Mouse (Mus musculus) limb, embryonic 14.5 days (tissue): ENCODE results near the gene Cbfa2t2. TPM values are rescaled to one million over a fixed set of nuclear protein-coding genes. Genes with fewer than 3 reads are reported as not detected.
A peak's percentile ranks its signal among the peaks of the same experiment; 100 is the strongest.

Source experiments
- ATAC-seq: fragments of 200-750 bp; cut with Nextera tagmentation; 2 replicates; pipeline ENCODE4 v1.8.0; 2017; ENCODE audit warnings: low read depth, moderate number of reproducible peaks, moderate TSS enrichment; ENCODE audit not compliant: low FRiP score
- DNase-seq: peaks from one replicate; pipeline ENCODE4 v3.0.0-alpha.2; 2015; ENCODE audit warnings: low spot score
- H3K27ac ChIP-seq: fragments of 300-500 bp; sonication (generic); replicated peaks from 2 replicates; pipeline ENCODE4 v1.5.1; 2014; ENCODE audit warnings: low read depth, mild to moderate bottlenecking, low read length, moderate library complexity, mixed read lengths
- H3K27me3 ChIP-seq: fragments of 300-500 bp; sonication (generic); 2 replicates; pipeline ENCODE4 v1.6.1; 2014; ENCODE audit warnings: low read length, mixed read lengths; ENCODE audit not compliant: control insufficient read depth, insufficient read depth
- H3K36me3 ChIP-seq: fragments of 300-500 bp; sonication (generic); 2 replicates; pipeline ENCODE4 v1.6.1; 2014; ENCODE audit warnings: mild to moderate bottlenecking, low read length, moderate library complexity, mixed read lengths; ENCODE audit not compliant: control insufficient read depth, insufficient read depth
- H3K4me1 ChIP-seq: fragments of 300-500 bp; sonication (generic); 2 replicates; pipeline ENCODE4 v1.6.1; 2014; ENCODE audit warnings: antibody characterized with exemption, low read length, mixed read lengths; ENCODE audit not compliant: control insufficient read depth, insufficient read depth
- H3K4me2 ChIP-seq: fragments of 300-500 bp; sonication (generic); replicated peaks from 2 replicates; pipeline ENCODE4 v1.6.1; 2014; ENCODE audit warnings: low read depth, mild to moderate bottlenecking, low read length, moderate library complexity; ENCODE audit not compliant: severe bottlenecking
- H3K4me3 ChIP-seq: fragments of 300-500 bp; sonication (generic); replicated peaks from 2 replicates; pipeline ENCODE4 v1.5.1; 2014; ENCODE audit warnings: low read length
- H3K9ac ChIP-seq: fragments of 300-500 bp; sonication (generic); 2 replicates; pipeline ENCODE4 v1.6.1; 2014; ENCODE audit warnings: mild to moderate bottlenecking, low read depth, low read length, moderate library complexity; ENCODE audit not compliant: severe bottlenecking
- H3K9me3 ChIP-seq: fragments of 300-500 bp; sonication (generic); 2 replicates; pipeline ENCODE4 v1.6.1; 2016; ENCODE audit warnings: low read length; ENCODE audit not compliant: control insufficient read depth
- POLR2A ChIP-seq: fragments of 200-500 bp; IDR thresholded peaks from 2 replicates; pipeline ENCODE4 v1.8.0; 2012; ENCODE audit warnings: inconsistent platforms, mild to moderate bottlenecking, moderate library complexity, borderline replicate concordance; ENCODE audit not compliant: insufficient read depth, insufficient read length; ENCODE audit errors: extremely low read depth
- WGBS: fragments of 180-500 bp; shearing (Covaris S2); extraction: QIAGEN DNeasy Blood & Tissue Kit; methylation state at CpG from one replicate; pipeline ENCODE4 v1.1.7; 2014; 5-methylcytosine and 5-hydroxymethylcytosine counted together
- polyA plus RNA-seq, 2 experiments: library from polyadenylated mRNA; depleted of rRNA in 1 of 2; stranded (reverse) in 1 of 2; unstranded in 1 of 2; fragments of >200 nt; fragmentation: Nextera tagmentation in 1 of 2; extraction: Ambion mirVana in 1 of 2; gene quantifications; 2 replicates each; pipeline versions ENCODE4 v1.2.1 to v1.2.3; 2012 to 2014

Cbfa2t2 gene
- polyA plus RNA-seq, 2 experiments: 26.4 to 35.7 TPM

- no peak for DNase-seq
- Histone ChIP-seq H3K9me3 (no peaks in the 10 kb centered on the region), H3K4me1 (peaks cover 4% of the 10 kb centered on the region; the same call in 1 of the 2 replicates), H3K27me3 (no peaks in the 10 kb centered on the region), H3K27ac (peak overlapping the region; percentile 45; the same call in 1 of the 2 replicates), H3K4me3 (no peak overlapping the region), H3K9ac (no peak overlapping the region), H3K36me3 (no peaks in the 10 kb centered on the region), H3K4me2 (no peak overlapping the region)
- no peak for ATAC-seq
- no peak for TF ChIP-seq POLR2A
- 72% methylated on average over 9 of the region's 9 CpGs for WGBS
Measured at GRCm38 (mm10) chr2:154419631-154420515, 16.4 kb upstream of the Cbfa2t2 start.

- H3K4me2 ChIP-seq: no peak overlapping the region
- TF ChIP-seq POLR2A: no peak
- no peaks in the 10 kb centered on the region for H3K36me3 ChIP-seq
- H3K4me1 ChIP-seq: peaks cover 5% of the 10 kb centered on the region
- H3K27ac ChIP-seq: no peak overlapping the region
- H3K9ac ChIP-seq: no peak overlapping the region
- 0 out of 2 replicates have a peak, but pooled peaks cover 3% of the 10 kb centered on the region for H3K9me3 ChIP-seq
- no peak; the same call in 1 of the 2 replicates for ATAC-seq
- no peak for DNase-seq
- H3K4me3 ChIP-seq: no peak overlapping the region
- 35% methylated on average over 7 of the region's 7 CpGs for WGBS
- H3K27me3 ChIP-seq: no peaks in the 10 kb centered on the region
Measured at GRCm38 (mm10) chr2:154420942-154421731, 15.1 kb upstream of the Cbfa2t2 start.

- no peaks in the 10 kb centered on the region for H3K36me3 ChIP-seq
- ATAC-seq (no peak), DNase-seq (no peak)
- 0 out of 2 replicates have a peak, but pooled peaks cover 3% of the 10 kb centered on the region for H3K9me3 ChIP-seq
- no peaks in the 10 kb centered on the region for H3K27me3 ChIP-seq
- no peak overlapping the region for H3K27ac ChIP-seq
- no peak overlapping the region for H3K4me2 ChIP-seq
- no peak overlapping the region for H3K9ac ChIP-seq
- peaks cover 11% of the 10 kb centered on the region for H3K4me1 ChIP-seq
- TF ChIP-seq POLR2A: no peak
- WGBS: 77% methylated on average over 5 of the region's 5 CpGs
- H3K4me3 ChIP-seq: no peak overlapping the region
Measured at GRCm38 (mm10) chr2:154422181-154422580, 14.1 kb upstream of the Cbfa2t2 start.

GRCm38 (mm10) chr2:154423548-154423947, 12.7 kb upstream of the Cbfa2t2 start:
- Histone ChIP-seq H3K4me2 (no peak overlapping the region), H3K4me3 (no peak overlapping the region), H3K9ac (no peak overlapping the region), H3K27ac (no peak overlapping the region), H3K9me3 (0 out of 2 replicates have a peak, but pooled peaks cover 3% of the 10 kb centered on the region), H3K27me3 (no peaks in the 10 kb centered on the region), H3K4me1 (peaks cover 17% of the 10 kb centered on the region), H3K36me3 (no peaks in the 10 kb centered on the region)
- WGBS: 95% methylated on average over 2 of the region's 2 CpGs
- no peak for ATAC-seq
- no peak for TF ChIP-seq POLR2A
- no peak for DNase-seq

- TF ChIP-seq POLR2A: no peak
- no peak overlapping the region for H3K4me2 ChIP-seq
- 81% methylated on average over 3 of the region's 3 CpGs for WGBS
- ATAC-seq: no peak
- H3K27me3 ChIP-seq: no peaks in the 10 kb centered on the region
- peaks cover 17% of the 10 kb centered on the region for H3K4me1 ChIP-seq
- no peaks in the 10 kb centered on the region for H3K36me3 ChIP-seq
- no peak for DNase-seq
- 0 out of 2 replicates have a peak, but pooled peaks cover 3% of the 10 kb centered on the region for H3K9me3 ChIP-seq
- no peak overlapping the region for H3K4me3 ChIP-seq
- no peak overlapping the region for H3K27ac ChIP-seq
- H3K9ac ChIP-seq: no peak overlapping the region
Measured at GRCm38 (mm10) chr2:154425522-154425921, 10.8 kb upstream of the Cbfa2t2 start.
